Mouse (Mus musculus): Measurements from ENCODE around the gene Tbc1d5. TPM values are rescaled to one million over a fixed set of nuclear protein-coding genes. Genes with fewer than 3 reads are reported as not detected.

Tbc1d5 gene
- total RNA-seq, 2 experiments from 2014 or later, result 23.5 to 25.8 TPM

DNA sequence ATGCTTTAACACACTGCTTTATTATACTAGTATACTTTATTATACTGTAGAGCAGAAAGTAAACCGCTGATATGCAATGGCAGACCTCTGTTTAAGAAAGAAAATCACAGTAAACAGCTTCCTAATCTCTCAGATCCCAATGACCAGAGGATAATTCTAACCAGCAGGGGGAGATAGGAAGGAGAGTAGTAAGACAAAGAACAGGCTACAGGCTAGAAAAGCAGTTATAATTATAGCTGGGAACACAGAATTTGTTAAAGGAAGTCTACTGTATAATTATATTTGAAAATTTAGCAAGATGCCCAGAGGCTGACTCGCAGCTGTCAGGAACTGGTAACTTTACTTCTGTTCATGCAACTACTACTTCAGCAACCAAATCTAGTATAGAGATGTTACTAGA is 68.0 kb downstream of the Tbc1d5 start:
- no peak for DNase-seq (ENCODE audit: extremely low spot score in 1 of 2, low spot score in 1 of 2)

DNA sequence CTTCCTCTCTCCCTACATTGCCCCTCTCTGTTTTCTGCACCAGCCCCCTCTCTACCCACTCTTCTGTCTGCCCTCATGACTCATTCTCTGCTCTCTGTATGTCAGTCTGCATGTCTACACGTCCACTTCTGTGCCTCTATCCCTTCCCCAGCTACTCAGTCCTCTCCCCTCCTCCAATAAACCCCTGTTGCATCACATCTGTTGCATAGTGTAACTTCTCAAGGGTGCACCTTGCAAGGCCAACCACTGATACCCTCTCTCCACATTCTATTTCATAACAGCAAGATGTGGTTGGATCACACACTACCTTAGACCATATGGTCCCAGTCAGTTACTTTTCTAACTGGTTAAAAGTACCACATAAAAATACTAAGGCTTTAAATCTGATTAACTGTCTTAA is 74.9 kb downstream of the Tbc1d5 start:
- no peak for DNase-seq (ENCODE audit: extremely low spot score in 1 of 2, low spot score in 1 of 2)

- DNase-seq (ENCODE audit: extremely low spot score in 1 of 2, low spot score in 1 of 2), result no peak
Observed at GRCm38 (mm10) chr17:51043869-51044268, 135.3 kb downstream of the Tbc1d5 start.

- DNase-seq (ENCODE audit: extremely low spot score in 1 of 2, low spot score in 1 of 2), result no peak
Observed at GRCm38 (mm10) chr17:51040861-51041260, 138.3 kb downstream of the Tbc1d5 start.

DNA sequence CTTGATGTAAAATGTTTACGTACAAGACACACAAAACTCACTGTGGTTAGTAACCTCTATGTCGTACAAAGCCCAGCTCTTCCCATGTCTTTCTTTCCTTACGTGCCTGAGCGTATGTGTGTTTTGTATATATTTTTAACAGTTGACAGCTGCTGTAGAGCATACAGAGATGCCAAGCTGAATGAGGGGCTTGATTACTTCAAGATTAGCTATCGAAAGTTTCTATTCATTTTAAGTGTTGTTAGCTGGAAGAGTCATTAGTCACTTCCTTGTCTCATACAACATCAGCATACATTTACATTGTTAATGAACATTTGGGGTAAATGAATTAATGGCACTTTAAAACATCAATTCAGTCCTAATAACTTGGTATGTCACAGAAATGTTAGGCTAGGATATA is 155.9 kb downstream of the Tbc1d5 start:
- no peak for DNase-seq (ENCODE audit: extremely low spot score in 1 of 2, low spot score in 1 of 2)

GRCm38 (mm10) chr17:51016384-51016783 is 162.8 kb downstream of the Tbc1d5 start:
- no peak for DNase-seq (ENCODE audit: extremely low spot score in 1 of 2, low spot score in 1 of 2)

DNA sequence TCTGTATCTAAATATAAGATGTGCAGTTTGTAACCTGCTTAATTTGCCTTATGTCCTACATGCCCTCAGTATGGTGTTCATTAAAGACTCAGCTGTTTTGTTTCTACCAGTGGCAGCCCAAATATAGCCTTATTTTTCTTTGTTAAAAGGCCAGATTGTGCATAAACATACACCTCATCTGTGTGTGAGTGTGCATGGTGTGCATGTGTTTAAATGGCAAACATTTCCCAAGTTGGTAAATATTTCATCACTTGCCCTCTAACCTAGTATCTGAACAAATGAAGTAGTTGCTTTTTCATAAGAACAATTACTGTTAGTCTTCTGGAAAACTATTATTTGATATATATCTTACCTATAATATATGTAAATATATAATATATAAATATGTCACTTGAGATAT is 165.2 kb downstream of the Tbc1d5 start:
- no peak for DNase-seq (ENCODE audit: extremely low spot score in 1 of 2, low spot score in 1 of 2)

DNA sequence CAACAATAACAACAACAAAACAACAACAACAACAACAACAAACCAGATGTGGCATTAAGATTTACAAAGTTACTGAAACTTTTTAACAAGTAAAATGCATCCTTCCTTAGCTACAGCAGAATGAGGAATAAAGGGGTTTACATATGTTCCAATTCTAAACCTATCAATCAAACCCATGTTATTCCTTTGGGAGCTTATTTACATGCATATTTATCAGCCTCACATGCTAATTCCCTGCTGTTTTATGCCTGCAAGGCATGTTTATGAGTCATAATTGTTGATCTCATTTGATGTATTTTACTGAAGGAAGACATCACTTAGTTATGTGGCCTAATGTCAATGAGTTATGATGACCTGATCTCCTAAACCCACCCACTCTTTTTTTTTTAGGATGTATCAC is 176.0 kb downstream of the Tbc1d5 start:
- DNase-seq (ENCODE audit: extremely low spot score in 1 of 2, low spot score in 1 of 2), result no peak

DNA sequence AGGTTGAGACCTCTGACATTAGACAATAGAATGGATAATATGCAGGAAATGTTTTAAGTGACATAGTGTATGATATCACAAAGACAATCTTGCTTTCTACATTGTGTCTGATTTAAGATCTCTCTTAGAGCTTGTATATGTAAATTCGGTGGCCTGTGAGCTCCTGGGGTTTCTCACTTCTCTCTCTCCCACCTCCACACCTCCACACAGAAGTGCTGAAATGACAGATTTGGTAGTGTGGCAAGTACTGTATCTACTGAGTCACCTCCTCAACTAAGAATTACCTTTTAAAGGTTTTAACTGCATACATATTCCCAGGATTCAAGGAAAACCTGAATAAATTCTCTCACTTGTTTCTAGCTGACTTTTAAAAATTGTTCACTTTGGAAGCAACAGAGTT is 180.9 kb downstream of the Tbc1d5 start:
- DNase-seq (ENCODE audit: extremely low spot score in 1 of 2, low spot score in 1 of 2), result no peak

- DNase-seq (ENCODE audit: extremely low spot score in 1 of 2, low spot score in 1 of 2), result no peak
Observed at GRCm38 (mm10) chr17:50993294-50993993, 185.7 kb downstream of the Tbc1d5 start.

DNA sequence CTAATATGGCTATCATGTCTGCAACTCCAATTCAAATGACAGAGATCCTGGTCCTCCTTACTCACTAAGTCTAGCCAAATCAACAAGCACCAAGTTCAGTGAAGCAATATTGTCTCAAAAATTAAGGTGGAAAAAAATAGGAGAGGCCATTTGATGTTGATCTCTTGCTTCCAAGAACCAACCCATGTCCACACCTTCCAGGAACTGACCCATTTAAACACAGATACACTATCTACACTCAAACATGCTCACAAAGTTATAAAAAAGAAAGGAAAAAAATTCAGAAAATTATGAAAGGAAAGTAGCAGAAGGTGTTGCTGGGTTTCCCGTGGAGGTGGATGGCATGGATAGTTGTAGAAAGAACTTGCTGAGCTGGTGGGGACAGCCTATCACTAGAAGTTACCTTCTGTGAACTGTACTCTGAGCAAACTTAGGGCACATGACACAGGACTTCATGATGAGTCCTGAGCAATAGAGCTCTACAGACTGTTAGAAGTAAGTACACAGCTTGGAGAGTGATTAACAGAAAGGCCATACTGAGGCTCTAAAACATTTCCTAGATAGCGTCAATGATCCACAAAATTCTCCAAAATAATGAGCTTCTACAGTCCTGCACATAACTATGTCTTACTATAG is 188.3 kb downstream of the Tbc1d5 start:
- no peak for DNase-seq (ENCODE audit: extremely low spot score in 1 of 2, low spot score in 1 of 2)

GRCm38 (mm10) chr17:50987935-50988334 is 191.2 kb downstream of the Tbc1d5 start:
- no peak for DNase-seq (ENCODE audit: extremely low spot score in 1 of 2, low spot score in 1 of 2)

- no peak for DNase-seq (ENCODE audit: extremely low spot score in 1 of 2, low spot score in 1 of 2)
Observed at GRCm38 (mm10) chr17:50981933-50982332, 197.2 kb downstream of the Tbc1d5 start.

GRCm38 (mm10) chr17:50972142-50972541 is 207.0 kb downstream of the Tbc1d5 start:
- no peak for DNase-seq (ENCODE audit: extremely low spot score in 1 of 2, low spot score in 1 of 2)

DNA sequence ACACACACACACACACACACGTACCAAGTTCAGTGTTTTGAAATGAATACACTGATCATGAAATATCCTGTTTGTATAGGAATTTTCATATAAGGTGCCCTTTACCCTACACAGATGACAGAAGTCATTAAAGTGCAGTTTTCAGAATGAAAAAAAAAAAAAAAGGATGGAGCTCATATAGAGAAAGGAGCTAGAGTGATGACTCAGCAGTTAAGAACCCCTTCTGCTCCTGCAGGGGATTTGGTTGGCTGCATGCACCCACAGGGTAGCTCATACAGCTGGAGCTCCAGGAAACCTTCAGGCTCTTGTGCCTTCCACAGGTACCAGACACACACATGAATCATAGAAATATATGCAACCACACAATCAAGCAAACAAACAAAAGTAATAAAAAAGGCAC is 213.0 kb downstream of the Tbc1d5 start:
- no peak for DNase-seq (ENCODE audit: extremely low spot score in 1 of 2, low spot score in 1 of 2)

DNA sequence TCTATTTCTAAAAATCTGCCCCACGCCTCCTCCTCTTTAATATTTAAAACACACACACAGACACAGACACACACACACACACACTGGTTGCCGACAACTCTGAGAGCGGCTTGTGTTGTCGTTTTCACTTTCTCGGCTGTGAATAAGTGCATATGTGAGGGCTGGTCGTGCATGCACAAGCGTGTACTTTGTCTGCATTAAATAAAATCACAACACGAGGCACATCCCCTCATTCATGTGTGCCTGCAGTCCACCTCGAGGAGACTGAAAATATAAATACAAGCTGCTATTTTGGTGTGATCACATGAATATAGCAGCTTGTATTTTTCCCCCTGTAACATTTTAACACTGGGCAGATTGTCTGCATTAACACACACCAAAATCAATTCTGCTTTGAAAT is 224.8 kb downstream of the Tbc1d5 start:
- no peak for DNase-seq (ENCODE audit: extremely low spot score in 1 of 2, low spot score in 1 of 2)

DNA sequence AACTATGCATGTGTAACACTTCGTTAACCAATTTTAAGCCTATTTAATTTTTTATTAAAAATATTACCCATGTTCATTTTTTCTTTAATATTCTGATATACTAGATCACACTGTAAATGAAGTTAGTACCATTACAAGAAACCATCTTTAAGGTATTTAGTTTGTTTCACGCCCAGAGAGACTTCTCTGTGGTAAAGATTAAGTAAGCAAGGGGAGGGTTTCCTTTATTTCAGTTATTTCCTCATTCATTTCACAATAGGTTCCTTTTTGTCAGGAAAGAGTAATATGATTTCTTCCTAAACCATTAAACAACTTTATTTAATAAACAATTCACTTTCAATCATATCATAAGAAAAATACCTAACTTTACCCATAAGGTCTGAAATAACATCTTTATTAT is 256.8 kb downstream of the Tbc1d5 start:
- DNase-seq (ENCODE audit: extremely low spot score in 1 of 2, low spot score in 1 of 2), result no peak

DNA sequence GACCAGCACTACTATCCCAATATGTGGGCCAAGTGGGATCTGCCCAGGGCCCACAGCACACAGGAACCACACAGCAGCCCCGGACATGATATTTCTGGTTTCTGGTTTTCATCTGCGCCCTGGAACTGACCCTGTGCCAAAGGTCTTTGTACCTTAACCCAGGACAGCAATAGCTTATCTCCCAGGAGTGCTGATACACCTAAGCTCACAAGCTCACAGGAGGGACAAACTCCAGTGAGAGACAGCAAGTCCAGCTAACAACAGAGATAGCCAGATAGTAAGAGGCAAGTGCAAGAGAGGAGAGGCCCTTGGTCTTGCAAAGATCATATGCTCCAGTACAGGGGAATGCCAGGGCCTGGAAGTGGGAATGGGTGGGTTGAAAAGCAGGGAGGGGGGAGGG is 263.9 kb downstream of the Tbc1d5 start:
- DNase-seq (ENCODE audit: extremely low spot score in 1 of 2, low spot score in 1 of 2), result no peak

- no peak for DNase-seq (ENCODE audit: extremely low spot score in 1 of 2, low spot score in 1 of 2)
Observed at GRCm38 (mm10) chr17:50908568-50909335, 270.4 kb downstream of the Tbc1d5 start.

GRCm38 (mm10) chr17:50908160-50908559 is 271.0 kb downstream of the Tbc1d5 start:
- DNase-seq (ENCODE audit: extremely low spot score in 1 of 2, low spot score in 1 of 2), result no peak

GRCm38 (mm10) chr17:50906630-50907029 is 272.5 kb downstream of the Tbc1d5 start:
- no peak for DNase-seq (ENCODE audit: extremely low spot score in 1 of 2, low spot score in 1 of 2)

GRCm38 (mm10) chr17:50904463-50904862 is 274.7 kb downstream of the Tbc1d5 start:
- DNase-seq (ENCODE audit: extremely low spot score in 1 of 2, low spot score in 1 of 2), result no peak

All from layer of hippocampus, postnatal 25 days (tissue).